Mouse (Mus musculus) hindbrain, embryonic 15.5 days (tissue): Measurements from ENCODE around the gene Rimbp3. TPM values are rescaled to one million over a fixed set of nuclear protein-coding genes. Genes with fewer than 3 reads are reported as not detected.
A peak's percentile ranks its signal among the peaks of the same experiment; 100 is the strongest.

Source experiments
- ATAC-seq: fragments of 200-750 bp; cut with Nextera tagmentation; 2 replicates; pipeline ENCODE4 v1.8.0; 2017; ENCODE audit warnings: low read depth, moderate number of reproducible peaks, moderate TSS enrichment; ENCODE audit not compliant: low FRiP score
- H3K27ac ChIP-seq: fragments of 300-500 bp; sonication (generic); replicated peaks from 2 replicates; pipeline ENCODE4 v1.5.1; 2015; ENCODE audit warnings: mild to moderate bottlenecking, inconsistent platforms
- H3K27me3 ChIP-seq: fragments of 300-500 bp; sonication (generic); 2 replicates; pipeline ENCODE4 v1.6.1; 2015; ENCODE audit warnings: control low read depth, inconsistent platforms
- H3K36me3 ChIP-seq: fragments of 300-500 bp; sonication (generic); 2 replicates; pipeline ENCODE4 v1.6.1; 2015; ENCODE audit warnings: control low read depth, inconsistent platforms
- H3K4me1 ChIP-seq: fragments of 300-500 bp; sonication (generic); replicated peaks from 2 replicates; pipeline ENCODE4 v1.6.1; 2015; ENCODE audit warnings: control low read depth, inconsistent platforms
- H3K4me2 ChIP-seq: fragments of 300-500 bp; sonication (generic); 2 replicates; pipeline ENCODE4 v1.6.1; 2015; ENCODE audit warnings: moderate library complexity, mild to moderate bottlenecking, inconsistent platforms
- H3K4me3 ChIP-seq: fragments of 300-500 bp; sonication (generic); 2 replicates; pipeline ENCODE4 v1.5.1; 2015; ENCODE audit warnings: mild to moderate bottlenecking, inconsistent platforms
- H3K9ac ChIP-seq: fragments of 300-500 bp; sonication (generic); 2 replicates; pipeline ENCODE4 v1.6.1; 2015; ENCODE audit warnings: inconsistent platforms
- H3K9me3 ChIP-seq: fragments of 300-500 bp; sonication (generic); 2 replicates; pipeline ENCODE4 v1.6.1; 2016; ENCODE audit warnings: control low read depth, inconsistent platforms
- WGBS: fragments of 180-500 bp; shearing (Covaris S2); methylation state at CpG from one replicate; pipeline ENCODE4 v1.1.7; 2015; 5-methylcytosine and 5-hydroxymethylcytosine counted together
- polyA plus RNA-seq: library from polyadenylated mRNA; unstranded; fragments of >200 nt; fragmentation: Nextera tagmentation; extraction: Ambion mirVana; gene quantifications from 2 replicates; pipeline ENCODE4 v1.2.1, GENCODE M21; 2015

Gene Rimbp3
- polyA plus RNA-seq, 1 experiment from 2014 or later, result 1.8 TPM

GRCm38 (mm10) chr16:17200121-17200952 lies 8.1 kb upstream of the Rimbp3 start:
- WGBS, result 10% methylated on average over 24 of the region's 24 CpGs
- no peak for ATAC-seq
- Histone ChIP-seq H3K27ac (peak overlapping the region; percentile 84), H3K4me2 (peak overlapping the region; percentile 76), H3K27me3 (no peaks in the 10 kb centered on the region), H3K36me3 (no peaks in the 10 kb centered on the region), H3K4me3 (peak overlapping the region; percentile 96), H3K4me1 (peaks cover 17% of the 10 kb centered on the region), H3K9ac (peak overlapping the region; percentile 97), H3K9me3 (no peaks in the 10 kb centered on the region)

GRCm38 (mm10) chr16:17200953-17201707 lies 7.3 kb upstream of the Rimbp3 start:
- Histone ChIP-seq H3K4me1 (peaks cover 17% of the 10 kb centered on the region), H3K9me3 (no peaks in the 10 kb centered on the region), H3K27me3 (no peaks in the 10 kb centered on the region), H3K4me3 (peak overlapping the region; percentile 96), H3K9ac (peak overlapping the region; percentile 97), H3K4me2 (peak overlapping the region; percentile 76), H3K27ac (peak overlapping the region; percentile 84), H3K36me3 (no peaks in the 10 kb centered on the region)
- ATAC-seq, result peak; percentile 91
- 0% methylated on average over 52 of the region's 72 CpGs for WGBS

GRCm38 (mm10) chr16:17201977-17202376 lies 6.4 kb upstream of the Rimbp3 start:
- peak; percentile 33; the same call in 1 of the 2 replicates for ATAC-seq
- no peak overlapping the region for H3K4me3 ChIP-seq
- WGBS, result 57% methylated on average over 2 of the region's 2 CpGs
- H3K9ac ChIP-seq, result no peak overlapping the region
- H3K27ac ChIP-seq, result 0 out of 2 replicates have a peak overlapping the region, but pooled peaks have one; percentile 84
- H3K4me1 ChIP-seq, result peaks cover 17% of the 10 kb centered on the region
- H3K9me3 ChIP-seq, result no peaks in the 10 kb centered on the region
- no peaks in the 10 kb centered on the region for H3K36me3 ChIP-seq
- H3K27me3 ChIP-seq, result no peaks in the 10 kb centered on the region
- no peak overlapping the region for H3K4me2 ChIP-seq

DNA sequence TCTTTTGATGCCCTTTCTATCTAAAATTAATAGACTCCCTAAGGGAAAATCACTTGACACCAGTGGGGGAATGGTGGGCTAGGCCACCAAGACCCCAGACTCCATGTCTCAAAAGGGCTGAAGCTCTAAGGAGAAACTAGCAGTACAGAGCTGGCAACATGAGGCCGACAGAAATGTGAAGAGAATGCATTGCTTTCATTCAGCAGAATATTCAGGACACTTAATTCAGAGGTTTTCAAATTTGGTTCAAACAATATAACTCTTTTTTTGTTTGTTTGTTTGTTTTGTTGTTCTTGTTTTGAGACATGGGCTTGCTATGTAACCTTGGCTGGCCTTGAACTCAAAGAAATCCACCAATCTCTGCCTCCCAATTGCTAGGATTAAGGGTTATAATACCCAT lies 5.9 kb upstream of the Rimbp3 start, which contains the start of gene Ube2l3:
Ube2l3 (minus strand) TSS at position 101 of the 400 bp plus-strand sequence.
- H3K9ac ChIP-seq, result peak within 1 kb of the TSS; percentile 97; the same call in 1 of the 2 replicates
- peak within 1 kb of the TSS; percentile 84 for H3K27ac ChIP-seq
- H3K4me3 ChIP-seq, result peak within 1 kb of the TSS; percentile 96

GRCm38 (mm10) chr16:17204990-17205389 lies 3.4 kb upstream of the Rimbp3 start:
- no peak overlapping the region for H3K4me3 ChIP-seq
- no peak overlapping the region for H3K4me2 ChIP-seq
- ATAC-seq, result no peak
- no peaks in the 10 kb centered on the region for H3K27me3 ChIP-seq
- no peaks in the 10 kb centered on the region for H3K9me3 ChIP-seq
- no peak overlapping the region for H3K27ac ChIP-seq
- no peak overlapping the region for H3K9ac ChIP-seq
- no peaks in the 10 kb centered on the region for H3K36me3 ChIP-seq
- H3K4me1 ChIP-seq, result peaks cover 25% of the 10 kb centered on the region
- WGBS, result 4% methylated on average over 6 of the region's 6 CpGs

More for the DNA sequence above, 5.9 kb upstream of the Rimbp3 start, which contains the start of gene Ube2l3:
- 92% methylated on average over 1 of the region's 1 CpGs for WGBS
- ATAC-seq, result no peak
- Histone ChIP-seq H3K4me1 (peaks cover 17% of the 10 kb centered on the region), H3K27me3 (no peaks in the 10 kb centered on the region), H3K4me2 (peak within 1 kb of the TSS; percentile 76), H3K36me3 (no peaks in the 10 kb centered on the region), H3K9me3 (no peaks in the 10 kb centered on the region)

DNA sequence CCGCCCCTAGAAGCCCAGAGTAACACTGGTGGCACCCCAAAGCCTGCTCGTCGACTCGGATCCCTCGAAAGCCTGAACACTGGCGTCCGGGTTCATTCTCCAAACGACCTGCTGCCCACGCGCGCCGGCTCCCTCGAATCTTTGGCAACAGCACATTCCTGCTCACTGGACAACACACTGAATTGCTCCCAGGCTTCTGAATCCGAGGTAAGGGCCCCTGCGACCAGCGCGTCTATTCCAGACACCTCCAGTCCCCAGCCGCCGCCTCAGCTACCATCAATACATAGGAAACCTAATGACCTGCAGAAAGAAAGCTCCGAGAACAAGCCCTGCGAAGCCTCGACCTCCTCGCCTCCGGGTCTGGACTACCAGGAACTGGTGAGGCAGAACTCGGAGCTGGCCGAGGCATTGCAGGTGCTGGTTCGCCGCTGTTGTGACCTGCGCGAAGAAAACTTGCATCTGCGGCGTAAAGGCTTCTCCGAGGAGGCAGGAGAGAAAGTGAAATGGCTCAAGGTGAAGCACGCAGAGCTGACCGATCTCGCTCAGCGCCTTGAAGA lies 1.1 kb downstream of the Rimbp3 start:
- Histone ChIP-seq H3K9ac (peak overlapping the region; percentile 75), H3K4me1 (peaks cover 30% of the 10 kb centered on the region), H3K4me2 (peak overlapping the region; percentile 98), H3K27me3 (no peaks in the 10 kb centered on the region), H3K27ac (peak overlapping the region; percentile 87), H3K36me3 (no peaks in the 10 kb centered on the region), H3K4me3 (peak overlapping the region; percentile 70), H3K9me3 (no peaks in the 10 kb centered on the region)
- no peak for ATAC-seq
- WGBS, result under 1% methylated on average over 37 of the region's 37 CpGs

DNA sequence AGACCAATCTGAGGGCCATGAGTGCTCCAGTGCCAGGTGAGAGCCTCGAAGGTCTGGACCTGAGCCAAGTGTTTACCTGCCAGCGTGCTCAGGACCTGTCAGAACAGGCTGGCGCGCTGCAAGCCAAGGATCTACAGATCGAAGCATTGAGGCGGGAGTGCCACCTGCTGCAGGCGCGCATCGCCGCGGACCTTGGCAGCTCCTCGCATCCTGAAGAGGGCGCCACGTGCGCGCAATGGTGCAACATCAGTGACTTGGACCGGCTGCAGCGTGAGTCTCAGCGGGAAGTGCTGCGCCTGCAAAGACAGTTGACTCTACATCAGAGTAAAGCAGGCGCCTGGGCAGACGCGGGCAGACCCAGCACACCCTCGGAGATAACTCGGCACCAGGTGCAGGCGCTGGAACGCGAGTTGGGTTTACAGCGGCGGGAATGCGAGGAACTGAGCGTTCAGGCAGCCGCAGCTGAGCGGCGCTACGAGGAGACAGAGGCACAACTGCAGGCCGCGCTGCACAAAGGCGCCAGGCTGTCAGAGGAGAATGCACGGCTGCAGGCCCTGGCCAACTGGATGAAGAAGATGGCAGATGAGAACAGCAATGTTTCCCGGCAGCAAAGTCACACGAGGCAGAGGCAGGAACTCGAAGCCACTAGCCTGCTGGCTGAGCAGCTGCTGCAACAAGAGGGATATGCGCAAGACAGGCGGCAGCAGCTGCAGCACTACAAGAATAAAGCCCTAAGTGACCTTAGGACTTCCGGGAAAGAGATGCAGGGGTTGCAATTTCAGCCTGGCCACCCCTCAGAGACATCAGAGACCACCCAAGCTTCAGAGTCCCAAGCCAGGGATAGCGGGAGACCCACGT lies 1.8 kb downstream of the Rimbp3 start:
- Histone ChIP-seq H3K27me3 (no peaks in the 10 kb centered on the region), H3K9me3 (no peaks in the 10 kb centered on the region), H3K4me1 (peaks cover 30% of the 10 kb centered on the region), H3K36me3 (no peaks in the 10 kb centered on the region), H3K4me2 (peak overlapping the region; percentile 98), H3K9ac (peak overlapping the region; percentile 75), H3K4me3 (peak overlapping the region; percentile 70), H3K27ac (peak overlapping the region; percentile 87)
- peak; percentile 76 for ATAC-seq
- WGBS, result 6% methylated on average over 48 of the region's 48 CpGs

DNA sequence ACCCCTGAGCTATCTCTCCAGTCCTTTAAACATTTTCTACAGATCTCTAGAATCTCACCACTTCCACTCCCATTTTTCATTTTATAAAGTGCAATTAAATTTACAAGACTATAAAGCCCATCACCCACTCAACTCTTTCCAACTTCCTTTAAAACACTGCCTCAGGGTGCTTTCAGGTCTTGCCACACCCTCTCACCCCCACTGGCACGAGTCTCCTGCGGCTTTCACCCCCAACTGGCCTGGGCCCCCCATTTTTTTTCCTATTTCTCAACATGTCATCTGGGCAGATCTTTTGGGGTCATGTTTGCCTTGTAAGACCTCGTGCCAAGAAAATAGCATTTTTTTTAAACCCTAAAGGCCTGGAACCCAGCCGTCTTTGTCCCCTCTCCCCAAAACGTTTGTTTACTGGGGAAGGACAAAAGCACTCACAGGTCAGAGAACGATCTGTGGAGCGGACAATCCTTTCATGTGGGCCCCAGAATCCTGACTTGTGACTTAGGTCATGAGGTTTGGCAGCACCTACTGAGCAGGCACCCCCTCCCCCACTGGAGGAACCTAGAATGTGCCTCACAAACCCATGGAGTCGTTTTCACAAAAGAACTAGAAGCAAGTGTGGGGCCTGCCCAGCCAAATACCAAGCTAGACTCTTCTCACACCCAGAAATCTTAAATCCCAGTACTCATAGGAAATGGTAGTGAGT lies 8.7 kb downstream of the Rimbp3 start:
- WGBS, result 62% methylated on average over 8 of the region's 8 CpGs
- H3K36me3 ChIP-seq, result no peaks in the 10 kb centered on the region
- ATAC-seq, result no peak
- no peaks in the 10 kb centered on the region for H3K9me3 ChIP-seq
- no peaks in the 10 kb centered on the region for H3K27me3 ChIP-seq
- H3K4me2 ChIP-seq, result no peak overlapping the region
- H3K4me1 ChIP-seq, result no peaks in the 10 kb centered on the region
- H3K27ac ChIP-seq, result no peak overlapping the region
- no peak overlapping the region for H3K9ac ChIP-seq
- H3K4me3 ChIP-seq, result no peak overlapping the region

- H3K4me1 ChIP-seq, result no peaks in the 10 kb centered on the region
- no peak overlapping the region for H3K9ac ChIP-seq
- WGBS, result 51% methylated on average over 7 of the region's 7 CpGs
- no peak for ATAC-seq
- H3K9me3 ChIP-seq, result no peaks in the 10 kb centered on the region
- no peaks in the 10 kb centered on the region for H3K36me3 ChIP-seq
- no peak overlapping the region for H3K27ac ChIP-seq
- no peaks in the 10 kb centered on the region for H3K27me3 ChIP-seq
- H3K4me2 ChIP-seq, result no peak overlapping the region
- no peak overlapping the region for H3K4me3 ChIP-seq
Measured at GRCm38 (mm10) chr16:17220127-17220733, 11.8 kb downstream of the Rimbp3 start.

DNA sequence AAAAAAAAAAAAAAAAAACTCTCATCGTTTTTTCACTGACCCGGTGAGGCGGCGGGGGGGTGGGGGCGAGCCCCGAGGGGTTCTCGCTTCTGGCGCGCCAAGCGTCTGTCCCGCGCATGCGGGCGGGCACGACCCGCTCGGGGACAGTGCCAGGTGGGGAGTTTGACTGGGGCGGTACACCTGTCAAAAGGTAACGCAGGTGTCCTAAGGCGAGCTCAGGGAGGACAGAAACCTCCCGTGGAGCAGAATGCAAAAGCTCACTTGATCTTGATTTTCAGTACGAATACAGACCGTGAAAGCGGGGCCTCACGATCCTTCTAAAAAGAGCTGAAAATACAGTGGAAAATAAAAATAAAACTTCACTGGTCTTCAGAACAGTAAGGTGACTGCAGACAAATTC lies 13.8 kb downstream of the Rimbp3 start:
- 30% methylated on average over 25 of the region's 25 CpGs for WGBS
- peak; percentile 100 for ATAC-seq
- no peak overlapping the region for H3K4me3 ChIP-seq
- H3K27ac ChIP-seq, result no peak overlapping the region
- H3K36me3 ChIP-seq, result no peaks in the 10 kb centered on the region
- H3K4me2 ChIP-seq, result no peak overlapping the region
- no peaks in the 10 kb centered on the region for H3K9me3 ChIP-seq
- H3K27me3 ChIP-seq, result no peaks in the 10 kb centered on the region
- no peaks in the 10 kb centered on the region for H3K4me1 ChIP-seq
- no peak overlapping the region for H3K9ac ChIP-seq
